Mouse (Mus musculus): ENCODE data around the gene Lrch3.
"Not testable (repeated sequence)": the region's sequence is repeated elsewhere in the genome, so short reads cannot be mapped to it uniquely, and the experiment has no call there.

Lrch3 gene

DNA sequence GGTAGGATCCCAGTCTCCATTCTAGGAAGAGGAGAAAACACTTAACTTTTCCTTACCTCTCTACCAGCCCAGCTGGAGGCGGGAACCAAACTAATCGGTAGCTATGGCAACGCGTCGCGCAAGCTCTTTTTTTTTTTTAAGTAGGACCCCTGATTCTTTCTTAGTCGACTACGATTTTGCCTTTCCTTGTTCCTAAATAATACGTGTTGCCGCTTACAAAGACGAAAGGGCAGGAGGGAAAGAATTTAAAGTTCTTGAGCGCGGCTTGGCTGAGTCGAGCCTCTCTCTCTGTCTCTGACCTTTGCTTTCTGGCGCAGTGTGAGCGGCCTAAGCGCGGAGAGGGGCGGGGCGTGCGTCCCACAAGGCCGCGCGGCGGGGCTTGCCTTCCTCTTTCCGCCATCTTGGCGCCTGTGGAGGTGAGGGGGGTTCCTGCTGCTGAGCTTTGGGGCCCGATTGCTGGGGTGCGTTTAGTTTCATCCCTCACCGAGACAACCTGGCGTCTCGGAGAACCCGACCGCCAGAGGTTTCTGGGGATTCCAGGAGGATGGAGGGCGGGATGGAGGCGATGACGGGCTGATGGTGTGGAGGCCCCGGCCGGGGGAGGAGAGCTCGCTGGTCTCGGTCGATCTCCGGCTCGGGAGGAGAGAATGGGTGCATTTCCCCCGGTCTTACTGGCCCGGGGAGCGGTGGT lies 142.3 kb downstream of the Lrch3 start, which contains the start of the genes Iqcg and Rpl35a:
Iqcg (minus strand) TSS at position 124 of the 691 bp plus-strand sequence.
Rpl35a (plus strand) TSS at position 359 of the 691 bp plus-strand sequence.
- peak; percentile 85 to 93 for DNase-seq

DNA sequence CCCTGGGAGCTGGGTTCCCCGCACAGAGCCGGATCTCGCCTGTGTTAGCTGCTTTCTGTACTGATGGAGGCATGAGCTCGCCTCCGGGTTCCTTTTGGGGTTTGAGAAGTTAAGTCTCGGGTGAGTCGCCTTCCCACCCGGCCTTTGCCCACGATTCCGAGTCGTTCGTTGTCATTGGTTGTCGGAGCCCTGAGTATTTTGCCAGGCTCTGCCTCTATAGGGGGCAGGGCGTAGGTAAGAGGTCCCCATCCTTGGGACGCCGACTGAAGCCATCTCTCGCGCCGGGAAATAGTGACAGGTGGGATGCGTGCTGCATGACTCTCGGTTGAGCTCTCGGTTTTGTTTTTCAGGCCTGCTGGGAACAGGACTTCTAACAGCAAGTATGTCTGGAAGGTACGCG lies 142.9 kb downstream of the Lrch3 start:
- DNase-seq = peak in 1 of 2 experiments; percentile 17

DNA sequence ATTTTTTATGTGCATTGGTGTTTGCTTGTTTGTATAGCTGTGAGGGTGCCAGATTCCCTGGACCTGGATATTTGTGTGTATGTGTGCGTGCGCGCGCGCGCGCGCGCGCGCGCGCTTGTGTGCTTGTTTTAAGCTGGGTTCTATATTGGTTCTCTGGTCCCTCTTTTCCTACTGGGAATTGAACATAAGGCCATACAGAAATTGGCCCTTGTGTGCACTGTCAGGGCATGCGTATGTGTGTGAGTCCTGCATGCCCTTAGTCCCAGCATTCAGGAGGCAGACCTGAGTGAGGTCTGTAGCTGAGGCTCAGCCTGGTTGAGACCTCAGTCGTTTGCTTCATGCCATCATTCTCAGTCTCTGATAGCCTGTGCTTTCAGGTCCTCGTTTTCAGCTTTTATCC lies 144.1 kb downstream of the Lrch3 start:
- no peak for DNase-seq

DNA sequence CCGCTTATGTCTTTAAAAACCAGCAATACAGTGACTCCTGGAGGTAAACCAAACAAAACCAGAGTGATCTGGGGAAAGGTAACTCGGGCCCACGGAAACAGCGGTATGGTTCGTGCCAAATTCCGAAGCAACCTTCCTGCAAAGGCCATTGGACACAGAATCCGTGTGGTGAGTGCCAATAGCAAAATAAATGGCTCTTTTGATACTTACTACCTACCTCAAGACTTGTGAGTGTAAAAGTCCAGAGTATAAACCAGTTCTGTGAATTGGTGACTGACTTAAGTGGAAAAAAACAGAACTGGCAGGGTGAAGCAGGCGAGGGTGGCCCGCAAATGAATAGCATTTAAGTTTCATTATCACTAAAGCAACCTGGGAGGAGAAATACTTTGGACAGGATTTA lies 144.8 kb downstream of the Lrch3 start:
- DNase-seq = not testable (repeated sequence)

DNA sequence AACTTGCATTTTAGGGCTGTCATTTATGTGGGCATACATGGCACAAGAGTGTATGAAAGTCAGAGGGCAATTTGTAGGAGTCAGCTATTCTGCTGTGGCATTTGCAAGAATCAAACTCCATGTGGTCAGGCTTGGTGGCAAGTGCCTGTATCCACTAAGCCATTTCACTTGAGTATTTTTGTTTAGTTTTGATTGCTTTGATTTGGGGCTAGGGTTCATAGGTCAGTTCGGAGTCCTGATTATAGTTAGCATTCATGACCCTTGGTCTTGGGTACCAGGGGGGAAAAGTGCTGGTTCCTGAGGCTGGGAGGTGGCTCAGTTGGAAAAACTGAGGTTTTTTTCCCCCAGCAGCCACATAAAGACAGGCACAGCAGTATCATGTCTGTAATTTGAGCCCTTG lies 145.6 kb downstream of the Lrch3 start:
- DNase-seq = no peak

DNA sequence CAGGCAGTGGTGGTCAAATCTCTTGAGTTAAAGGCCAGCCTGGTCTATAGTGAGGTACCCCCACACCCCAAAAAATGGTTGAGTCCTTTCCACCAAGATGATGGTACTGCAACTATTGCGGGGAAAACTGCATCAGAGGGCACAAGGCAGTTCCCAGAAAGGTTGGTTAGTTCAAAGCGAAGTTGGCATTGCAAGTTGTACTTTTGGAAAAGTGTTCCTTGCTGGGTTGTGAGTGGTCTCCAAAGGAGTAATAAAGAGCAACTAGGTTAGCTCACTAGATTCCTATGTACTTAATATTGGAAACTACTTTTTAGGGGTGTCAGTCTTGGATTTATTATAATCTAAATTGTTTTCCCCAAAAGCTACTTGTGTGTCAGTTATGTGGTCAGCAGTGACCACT lies 147.0 kb downstream of the Lrch3 start:
- DNase-seq = no peak

DNA sequence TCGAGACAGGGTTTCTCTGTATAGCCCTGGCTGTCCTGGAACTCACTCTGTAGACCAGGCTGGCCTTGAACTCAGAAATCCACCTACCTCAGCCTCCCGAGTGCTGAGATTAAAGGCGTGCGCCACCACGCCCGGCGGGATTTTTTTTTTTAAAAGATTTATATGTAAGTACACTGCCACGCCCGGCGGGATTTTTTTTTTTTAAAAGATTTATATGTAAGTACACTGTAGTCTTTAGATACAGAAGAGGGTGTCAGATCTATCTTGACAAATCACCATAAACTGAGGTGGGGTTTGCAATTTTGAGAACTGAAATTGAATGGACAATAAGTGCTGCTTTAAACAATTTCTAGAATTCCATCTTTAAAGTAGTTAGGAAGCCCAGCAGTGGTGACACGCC lies 147.5 kb downstream of the Lrch3 start:
- DNase-seq = no peak

DNA sequence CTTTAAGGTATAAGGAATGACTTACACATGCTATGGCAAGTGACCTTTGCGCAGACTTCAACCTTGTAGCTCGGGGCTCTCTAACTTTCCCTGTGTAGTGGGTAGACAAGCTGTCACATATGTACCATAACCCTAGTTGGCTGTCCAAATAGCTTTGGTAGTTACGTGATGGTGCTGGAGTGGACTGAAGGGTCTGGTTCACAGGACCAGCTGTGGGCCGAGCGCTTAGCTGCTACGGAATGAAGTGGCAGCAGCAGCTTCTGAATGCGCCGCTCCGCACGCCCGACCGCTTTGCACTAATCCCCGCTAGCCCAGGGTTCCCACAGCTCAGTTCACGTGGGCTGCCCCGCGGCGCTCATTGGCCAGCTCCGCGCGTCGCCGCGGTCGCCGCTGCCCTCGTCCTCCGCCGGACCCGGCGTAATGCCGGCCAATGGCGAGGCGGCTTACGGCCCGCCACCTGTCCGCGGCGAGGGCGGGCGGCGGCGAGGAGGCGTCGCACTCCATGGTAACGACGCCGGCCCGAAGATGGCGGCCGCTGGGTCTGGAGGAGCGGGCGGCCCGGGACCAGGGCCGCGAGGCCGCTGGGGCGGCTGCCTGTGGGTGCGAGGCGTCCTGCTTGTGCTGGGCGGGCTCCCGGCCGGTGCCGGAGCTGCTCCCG lies 148.3 kb downstream of the Lrch3 start, which contains the start of gene Lmln:
Lmln (plus strand) TSS at position 498 of the 658 bp plus-strand sequence.
- peak; percentile 93 to 94 for DNase-seq

DNA sequence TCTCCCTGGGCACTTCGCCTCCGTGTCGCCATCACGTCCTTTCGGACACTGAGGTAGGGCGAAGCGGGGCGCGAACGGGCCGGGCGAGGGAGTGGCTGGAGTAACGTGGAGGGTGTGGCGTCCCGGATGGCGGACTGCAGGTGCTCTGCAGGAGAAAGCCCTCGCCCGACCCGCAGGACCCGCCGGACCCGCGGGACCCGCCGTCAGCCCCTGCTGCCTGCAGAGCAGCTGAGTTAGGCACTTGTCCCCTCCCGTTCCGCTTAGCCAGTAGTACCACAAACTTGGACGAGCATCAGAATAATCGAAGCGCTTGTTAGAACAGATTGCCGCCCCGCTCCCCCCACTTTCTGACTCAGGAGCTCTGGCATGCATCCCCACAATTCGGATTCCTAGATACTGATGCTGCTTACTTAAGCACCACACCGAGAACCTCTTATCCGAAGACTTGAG lies 148.8 kb downstream of the Lrch3 start:
- DNase-seq = peak in 1 of 2 experiments; percentile 74

DNA sequence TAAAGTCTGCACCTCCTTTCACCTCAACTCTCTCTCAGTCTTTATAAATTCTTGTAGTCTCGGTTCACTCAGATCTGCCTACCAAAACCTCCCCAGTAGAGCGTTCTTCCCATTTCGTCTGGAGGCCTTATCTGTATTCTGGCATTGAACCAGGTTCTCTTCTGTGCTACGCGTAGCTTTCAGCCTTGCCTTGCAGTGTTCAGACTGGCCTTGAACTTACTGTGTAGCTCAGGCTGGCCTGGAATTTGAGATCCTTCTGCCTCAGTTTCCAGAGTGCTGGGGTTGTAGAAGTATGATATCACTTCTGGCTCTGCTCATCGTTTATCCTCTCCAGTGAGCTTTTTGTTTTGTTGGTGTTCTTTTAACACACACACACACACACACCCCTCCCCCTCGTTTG lies 149.4 kb downstream of the Lrch3 start:
- no peak for DNase-seq

DNA sequence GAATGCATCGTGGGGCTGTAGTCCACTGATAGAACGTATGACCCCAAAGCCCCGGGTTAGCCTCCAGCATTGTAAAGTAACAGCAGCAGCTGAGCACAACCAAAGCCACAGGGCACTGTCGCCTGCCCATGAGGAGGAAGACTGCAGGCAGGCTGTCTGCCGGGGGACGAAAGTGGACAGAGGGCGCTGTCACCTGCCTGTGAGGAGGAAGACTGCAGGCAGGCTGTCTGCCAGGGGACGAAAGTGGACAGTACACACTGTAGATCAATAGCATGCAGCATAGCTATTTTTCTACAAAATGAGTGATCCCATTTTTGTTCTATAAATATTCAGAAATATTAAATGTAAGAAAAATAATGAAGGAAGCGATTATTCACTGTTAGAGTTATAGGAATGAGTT lies 150.7 kb downstream of the Lrch3 start:
- no peak for DNase-seq

All from cerebellum, adult 18-20 months (tissue).